Mouse (Mus musculus): Measurements from ENCODE around the gene Unc13b.

Unc13b gene

DNA sequence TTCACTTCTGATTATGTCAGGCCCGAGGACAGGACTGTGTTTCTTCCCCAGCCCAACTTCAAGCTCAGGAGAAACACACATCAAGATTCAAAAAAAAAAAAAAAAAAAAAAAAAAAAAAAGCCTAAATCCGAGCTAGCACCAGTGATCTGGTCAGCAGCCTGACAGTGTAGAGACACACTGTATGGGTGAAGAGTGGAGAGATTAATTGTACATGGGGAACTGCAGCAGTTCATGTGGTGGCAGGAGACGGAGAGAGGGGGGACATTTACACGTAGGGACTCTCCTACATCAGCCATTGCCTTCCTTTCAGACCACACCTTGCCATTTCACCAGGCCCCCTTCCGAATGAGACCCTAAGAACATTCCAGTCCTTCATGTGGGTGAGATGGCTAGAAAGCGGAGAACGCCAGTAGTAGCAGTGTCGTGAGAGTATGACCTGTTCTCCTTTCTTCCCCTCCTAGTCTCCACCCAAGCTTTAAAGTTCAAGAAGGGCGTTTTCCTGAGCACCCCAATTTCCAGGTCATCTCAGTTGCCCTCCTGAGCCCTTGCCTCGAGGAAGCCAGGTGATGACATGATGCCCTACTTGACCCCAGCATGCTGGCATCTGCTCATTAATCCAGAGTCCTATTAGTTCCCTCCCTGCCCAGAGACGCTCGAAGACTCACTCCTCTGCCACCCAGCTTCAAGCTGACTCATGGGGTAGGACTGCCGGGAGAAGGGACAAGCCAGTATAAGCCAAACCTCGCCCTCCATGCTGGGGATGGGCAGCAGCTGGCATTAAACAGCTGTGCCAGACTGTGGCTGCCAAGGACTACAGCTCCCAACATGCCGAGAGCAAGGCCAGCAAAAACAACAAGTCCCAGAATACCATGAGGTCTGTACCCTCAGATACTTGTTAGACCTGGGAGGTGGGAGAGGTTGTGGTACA lies 19.9 kb upstream of the Unc13b start:
- peak; percentile 75 for DNase-seq

DNA sequence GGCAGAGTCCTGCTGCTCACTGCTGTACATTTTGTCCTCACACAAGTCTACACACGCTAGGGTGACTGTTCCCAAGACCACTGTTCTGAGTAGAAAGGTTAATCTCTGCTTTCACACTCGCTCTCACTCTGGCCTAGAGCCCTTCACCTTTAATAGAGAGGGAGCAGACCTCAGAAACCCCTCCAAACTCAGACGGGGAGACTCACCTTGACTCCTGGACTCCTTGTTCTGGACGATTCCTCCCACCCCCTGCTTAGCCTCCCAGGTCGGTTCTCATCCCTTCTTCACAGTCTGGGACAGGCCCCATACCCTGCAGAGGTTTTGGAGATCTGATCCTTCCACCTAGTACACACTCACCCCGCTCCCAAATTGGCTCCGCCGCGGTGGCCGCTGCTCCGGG lies 19.1 kb upstream of the Unc13b start:
- DNase-seq, result no peak

DNA sequence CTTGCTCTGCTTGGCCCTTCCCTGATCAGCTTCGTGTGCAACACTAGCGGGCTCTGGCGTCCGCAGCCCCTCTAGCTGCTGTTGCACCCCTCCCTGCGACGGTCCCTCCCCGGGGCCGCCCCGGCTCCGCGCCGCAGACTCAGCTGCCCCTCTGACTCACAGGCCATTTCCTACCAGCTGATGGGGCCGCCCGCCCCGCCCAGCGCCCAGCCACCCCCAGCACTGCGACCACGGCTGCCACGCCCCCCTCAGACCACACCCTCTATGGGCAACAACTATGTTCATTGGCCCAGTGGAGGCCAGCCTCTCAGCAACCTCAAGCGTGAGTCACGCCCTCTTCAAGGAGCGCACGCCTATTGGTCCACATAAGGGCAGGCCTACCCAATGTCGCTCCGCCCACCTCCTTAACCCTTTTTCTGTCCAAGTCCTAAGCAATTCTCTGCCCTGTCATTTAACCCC lies 18.6 kb upstream of the Unc13b start:
- DNase-seq, result peak; percentile 99

DNA sequence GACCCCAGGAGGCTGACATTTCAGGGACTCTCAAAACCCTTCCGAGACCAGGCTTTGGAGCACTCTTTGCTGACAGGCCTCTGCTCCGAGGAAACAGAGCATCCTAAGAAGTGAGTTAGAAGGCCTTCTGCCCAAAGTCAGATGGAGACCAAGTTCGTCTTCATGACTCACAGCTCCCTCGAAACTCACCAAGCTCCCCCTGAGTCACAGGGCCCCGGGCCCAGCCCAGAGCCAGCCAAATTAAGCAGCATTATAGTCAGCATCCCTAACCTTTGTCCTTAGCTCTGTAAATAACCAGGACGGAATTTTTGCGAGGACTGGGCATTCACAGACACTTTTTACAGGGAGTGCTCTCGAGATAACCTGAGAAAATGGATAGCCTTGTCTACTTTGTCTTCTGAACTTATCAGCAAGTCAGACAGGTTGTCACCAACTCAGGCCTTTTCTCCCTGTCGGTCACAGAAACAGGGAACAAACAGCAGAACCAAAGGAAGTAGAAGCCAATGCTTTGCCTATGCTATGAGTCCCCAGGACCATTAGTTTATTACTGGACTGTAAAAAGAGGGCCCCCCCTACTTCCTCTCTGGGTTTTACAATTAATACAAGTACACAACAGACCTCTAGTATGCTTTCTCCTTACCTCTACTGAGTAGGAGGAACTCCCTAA lies 17.7 kb upstream of the Unc13b start:
- no peak for DNase-seq

DNA sequence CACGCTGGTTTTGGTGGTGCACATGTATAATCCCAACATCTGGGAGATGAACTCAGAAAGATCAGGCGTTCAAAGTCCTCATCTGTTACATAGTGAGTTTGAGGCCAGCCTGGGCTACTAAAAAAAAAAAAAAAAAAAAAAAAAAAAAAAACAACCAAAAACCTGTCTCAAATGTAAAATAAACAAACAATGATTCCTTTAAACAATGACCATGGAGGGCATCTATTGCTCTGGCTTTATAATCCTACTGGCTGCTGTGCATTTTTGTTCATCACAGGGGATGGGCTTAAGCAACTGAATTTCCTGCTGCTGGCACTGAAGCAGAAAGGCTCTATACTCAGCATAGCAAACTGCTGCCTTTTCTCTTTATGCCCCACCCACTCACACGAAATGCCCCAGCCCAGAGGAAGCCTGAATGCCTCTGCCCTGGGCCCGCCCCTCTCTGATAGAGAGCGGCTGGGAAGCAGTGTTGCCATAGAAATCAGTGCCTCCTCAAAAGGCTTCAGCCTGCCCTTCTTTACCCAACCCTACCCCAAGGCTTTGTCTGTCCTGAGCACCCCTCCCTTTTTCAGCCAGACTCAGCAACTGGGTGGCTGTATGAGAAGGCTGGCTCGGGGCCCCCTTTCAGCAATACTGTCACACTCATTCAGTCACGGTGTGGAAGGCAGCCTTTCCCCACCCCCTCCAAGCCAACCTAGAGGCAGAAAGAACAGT lies 15.0 kb upstream of the Unc13b start:
- peak; percentile 92 for DNase-seq

DNA sequence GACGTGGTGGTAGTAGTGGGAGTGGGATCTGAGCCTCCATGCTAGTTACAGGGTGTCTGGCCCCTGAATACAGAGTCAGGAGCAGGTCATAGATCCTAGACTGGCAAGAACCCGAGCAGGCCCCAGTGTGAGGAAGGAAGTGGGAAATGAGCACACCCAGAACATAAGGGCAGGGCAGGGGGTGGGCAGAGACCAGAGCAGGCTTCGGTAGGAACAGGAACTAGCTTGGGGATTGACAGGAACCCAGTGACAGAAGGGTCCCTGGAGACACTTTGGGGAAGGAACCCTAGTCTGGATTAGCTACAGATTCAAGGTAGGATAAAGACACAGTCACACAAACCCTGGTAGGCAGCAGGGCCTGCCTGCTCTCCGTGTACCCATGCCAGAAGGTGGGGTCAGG lies 14.1 kb upstream of the Unc13b start:
- peak; percentile 74 for DNase-seq

DNA sequence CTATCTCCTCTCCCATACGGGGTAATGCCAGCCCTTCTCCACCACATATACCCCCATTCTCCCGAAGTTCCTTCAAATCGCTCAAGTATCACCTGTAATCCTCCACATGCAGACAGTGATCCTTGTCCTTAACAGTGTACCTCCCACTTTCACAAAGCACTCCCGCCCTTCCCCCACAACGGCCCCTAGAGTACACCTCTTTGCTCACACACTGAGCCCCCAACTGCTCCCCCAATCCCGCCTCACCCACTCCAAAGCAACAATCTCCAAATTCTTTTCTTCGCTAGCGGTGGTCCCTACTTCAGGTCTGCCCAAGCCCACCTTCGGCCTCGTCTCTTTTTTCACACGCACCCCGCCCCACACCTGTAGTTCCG lies 13.5 kb upstream of the Unc13b start:
- no peak for DNase-seq

DNA sequence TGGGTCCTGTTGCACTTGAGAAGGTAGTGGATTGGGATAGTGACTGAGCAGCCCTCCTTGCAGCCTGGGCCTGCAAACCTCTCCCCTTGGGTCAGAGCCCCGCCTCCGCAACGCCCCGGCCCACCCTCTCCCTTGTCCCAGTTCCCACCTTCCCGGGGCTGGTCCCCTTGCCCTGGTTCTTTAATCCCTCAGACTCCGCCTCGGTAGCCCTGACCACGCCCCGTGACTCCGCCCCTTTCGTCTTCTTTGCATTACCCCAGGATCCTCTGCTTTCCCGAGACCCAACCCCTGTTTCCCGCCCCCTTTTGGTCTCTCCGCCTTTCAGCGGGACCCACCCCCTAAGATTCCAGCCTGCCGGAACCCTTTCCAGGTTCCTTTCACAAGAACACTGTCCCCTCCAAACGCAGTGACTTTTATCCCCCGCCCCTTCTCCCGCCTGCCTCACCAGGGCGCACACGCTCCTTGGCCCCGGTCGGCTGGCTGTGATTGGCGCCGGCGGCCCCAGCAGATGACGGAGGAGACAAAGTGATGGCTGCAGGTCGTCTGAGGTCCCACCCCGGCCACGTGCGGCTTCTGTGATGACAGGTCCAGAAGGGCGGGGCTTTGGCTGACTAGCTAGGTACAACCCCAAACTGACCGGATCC lies 13.0 kb upstream of the Unc13b start, which contains the start of gene Fam214b:
Gene Fam214b, minus strand, starts transcription at position 562 of the 644 bp plus-strand sequence.
- peak; percentile 100 for DNase-seq

DNA sequence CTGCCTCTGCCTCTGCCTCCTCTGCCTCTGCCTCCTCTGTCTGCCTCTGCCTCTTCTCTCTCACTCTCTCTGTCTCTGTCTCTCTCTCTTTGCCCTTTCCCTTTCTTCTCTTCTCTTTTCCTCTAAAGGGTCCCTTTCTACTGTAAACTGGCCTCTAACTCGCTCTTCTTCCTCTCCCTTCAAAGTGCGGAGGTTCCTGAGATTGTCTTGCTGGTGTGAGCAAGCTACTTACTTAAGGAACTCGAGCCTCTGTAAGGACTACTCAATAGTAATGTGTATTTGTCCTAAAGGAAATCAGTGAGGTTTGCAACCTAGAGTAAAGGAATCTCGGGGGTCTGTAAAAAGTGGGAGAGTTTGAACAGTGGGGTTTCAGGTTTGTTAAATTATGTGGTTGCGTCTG lies 12.1 kb upstream of the Unc13b start:
- DNase-seq, result no peak

DNA sequence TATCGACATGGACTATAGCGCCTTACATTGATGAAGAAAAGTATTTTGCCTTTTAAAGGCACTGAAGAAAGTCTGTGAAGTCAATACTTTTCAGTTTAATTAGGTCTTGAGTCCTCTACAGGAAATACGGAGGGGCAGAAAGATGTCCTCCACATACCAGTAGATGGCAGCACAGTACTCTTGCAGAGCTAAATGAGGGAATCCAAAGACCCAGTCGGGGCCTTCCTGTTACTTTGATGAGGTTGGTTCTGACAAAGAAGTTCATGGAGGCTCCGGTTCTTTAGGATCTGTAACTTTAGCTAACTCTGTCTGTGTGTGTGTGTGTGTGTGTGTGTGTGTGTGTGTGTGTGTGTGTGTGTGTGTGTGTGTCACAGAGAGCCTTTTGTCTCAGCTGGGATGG lies 11.5 kb upstream of the Unc13b start:
- peak; percentile 92 for DNase-seq

DNA sequence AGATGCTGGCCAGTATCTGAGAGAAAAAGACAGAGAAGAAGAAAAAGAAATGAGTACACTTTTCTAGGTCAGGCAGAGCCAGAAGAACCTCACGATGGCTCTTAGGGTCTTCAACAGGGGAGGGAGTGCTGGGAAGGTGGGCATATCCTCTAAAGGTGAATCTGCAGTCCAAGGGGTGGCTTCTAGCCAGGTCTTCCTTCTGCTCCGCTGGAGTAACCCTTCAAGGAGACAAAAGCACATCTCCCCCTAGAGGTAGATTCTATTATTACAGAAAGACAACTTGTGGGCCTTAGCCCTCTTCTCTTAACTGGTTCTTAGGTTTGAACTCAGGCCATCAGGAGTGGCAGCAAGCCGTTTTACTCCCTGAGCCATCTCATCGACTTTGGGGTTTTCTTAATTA lies 6.1 kb upstream of the Unc13b start:
- DNase-seq, result peak; percentile 61

DNA sequence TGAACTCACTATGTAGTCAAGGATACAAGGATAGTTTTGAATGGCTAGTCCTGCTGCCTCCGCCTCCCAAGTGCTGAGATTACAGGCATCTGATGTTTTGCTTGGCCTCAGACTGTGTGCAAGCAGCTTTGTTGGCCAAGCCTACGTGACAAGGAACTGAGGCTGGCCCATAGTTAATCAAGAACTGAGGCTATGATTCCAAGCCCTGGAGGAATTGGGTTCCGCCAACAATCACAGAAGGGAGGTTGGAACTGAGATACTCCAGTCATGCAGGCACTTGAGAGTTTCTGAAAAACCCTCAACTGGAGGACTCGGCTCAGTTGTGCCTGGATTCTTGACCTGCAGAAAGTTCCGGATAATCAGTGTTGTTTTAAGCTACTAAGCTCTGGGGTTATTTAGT lies 1.1 kb upstream of the Unc13b start:
- DNase-seq, result no peak

DNA sequence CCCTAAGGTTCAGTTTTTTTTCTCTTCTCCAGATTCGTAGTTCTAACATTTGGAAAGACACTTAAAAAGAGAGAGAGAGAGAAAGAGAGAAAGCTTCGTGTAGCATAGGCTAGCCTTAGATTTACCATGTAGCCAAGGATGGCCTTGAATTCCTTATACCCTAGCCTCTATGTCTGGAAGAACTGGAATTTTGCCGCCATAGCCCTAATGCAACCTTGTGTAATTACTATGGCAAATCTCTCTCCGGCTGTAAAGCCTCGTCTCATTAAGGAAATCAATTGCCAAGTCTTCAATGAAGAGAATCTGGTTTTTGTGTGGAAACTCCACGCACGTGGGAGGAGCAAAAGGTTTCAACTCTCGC lies 381 bp upstream of the Unc13b start:
- DNase-seq, result no peak

DNA sequence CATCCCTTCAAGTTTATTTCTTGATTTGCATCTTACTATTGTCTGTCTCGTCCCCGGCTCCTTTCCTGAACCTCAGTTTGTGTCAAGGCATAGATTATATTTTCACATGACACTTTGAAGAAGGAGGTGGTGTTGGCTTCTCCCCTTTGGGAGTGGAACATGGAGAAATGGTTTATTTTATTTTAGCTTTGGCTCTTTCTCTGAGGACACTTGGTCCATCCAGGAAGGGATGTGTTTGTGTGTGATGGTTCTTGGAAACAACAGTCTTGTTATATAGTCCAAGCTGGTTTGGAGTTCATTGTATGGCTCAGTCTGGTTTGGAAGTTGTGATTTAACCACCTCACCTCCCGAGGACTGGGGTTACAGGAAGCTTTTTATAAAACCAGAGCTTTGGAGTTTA lies 944 bp downstream of the Unc13b start:
- DNase-seq, result no peak

DNA sequence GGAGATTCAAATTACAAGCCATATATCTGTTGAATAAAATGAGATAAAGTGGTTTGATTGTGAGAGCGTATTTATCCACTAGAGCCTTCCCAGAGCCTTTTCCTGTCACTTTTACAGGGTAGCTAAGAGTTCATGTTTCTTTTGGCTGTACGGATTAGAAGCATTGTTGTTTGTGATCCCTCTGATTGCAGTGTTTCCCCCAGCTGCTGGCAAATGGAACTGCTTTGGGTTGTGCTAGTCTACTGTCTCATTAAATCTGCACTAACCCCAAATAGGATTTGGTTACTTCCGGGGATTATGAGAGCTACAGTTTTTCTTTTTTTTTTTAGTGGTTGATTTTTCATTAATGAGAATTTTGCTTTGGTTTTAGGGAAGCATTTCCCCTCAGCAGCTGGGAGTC lies 1.5 kb downstream of the Unc13b start:
- no peak for DNase-seq

DNA sequence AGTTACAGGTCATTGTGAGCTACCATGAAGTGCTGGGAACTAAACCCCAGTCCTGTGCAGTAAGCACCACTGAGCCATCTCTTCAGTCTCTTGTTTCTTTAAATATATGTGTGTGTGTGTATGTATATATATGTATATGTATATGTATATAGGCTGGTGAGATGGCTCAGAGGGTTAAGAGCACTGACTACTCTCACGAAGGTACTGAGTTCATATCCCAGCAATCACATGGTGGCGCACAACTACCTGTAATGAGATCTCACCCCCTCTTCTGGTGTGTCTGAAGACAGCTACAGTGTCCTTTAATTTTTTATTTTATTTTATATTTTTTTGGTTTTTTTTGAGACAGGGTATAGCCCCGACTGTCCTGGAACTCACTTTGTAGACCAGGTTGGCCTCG lies 6.7 kb downstream of the Unc13b start:
- DNase-seq, result no peak

DNA sequence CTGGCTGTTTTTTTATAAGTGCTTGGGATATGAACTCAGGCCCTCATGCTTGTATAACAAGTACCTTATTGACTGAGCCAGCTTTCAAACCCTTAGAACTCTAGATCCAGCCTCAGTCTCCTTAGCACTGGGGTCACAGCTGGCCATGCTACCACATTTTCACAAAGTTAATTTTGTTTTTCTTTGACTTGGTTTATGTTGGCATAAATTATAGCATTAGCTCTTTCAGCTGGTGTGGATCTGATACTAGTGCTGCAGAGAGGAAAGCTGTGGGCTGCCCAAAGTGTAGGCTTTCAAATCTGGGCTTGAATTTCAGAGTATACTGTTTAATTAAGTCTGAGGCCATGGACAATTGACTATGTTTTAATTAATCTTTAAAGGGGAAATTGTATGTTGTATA lies 16.2 kb downstream of the Unc13b start:
- no peak for DNase-seq

DNA sequence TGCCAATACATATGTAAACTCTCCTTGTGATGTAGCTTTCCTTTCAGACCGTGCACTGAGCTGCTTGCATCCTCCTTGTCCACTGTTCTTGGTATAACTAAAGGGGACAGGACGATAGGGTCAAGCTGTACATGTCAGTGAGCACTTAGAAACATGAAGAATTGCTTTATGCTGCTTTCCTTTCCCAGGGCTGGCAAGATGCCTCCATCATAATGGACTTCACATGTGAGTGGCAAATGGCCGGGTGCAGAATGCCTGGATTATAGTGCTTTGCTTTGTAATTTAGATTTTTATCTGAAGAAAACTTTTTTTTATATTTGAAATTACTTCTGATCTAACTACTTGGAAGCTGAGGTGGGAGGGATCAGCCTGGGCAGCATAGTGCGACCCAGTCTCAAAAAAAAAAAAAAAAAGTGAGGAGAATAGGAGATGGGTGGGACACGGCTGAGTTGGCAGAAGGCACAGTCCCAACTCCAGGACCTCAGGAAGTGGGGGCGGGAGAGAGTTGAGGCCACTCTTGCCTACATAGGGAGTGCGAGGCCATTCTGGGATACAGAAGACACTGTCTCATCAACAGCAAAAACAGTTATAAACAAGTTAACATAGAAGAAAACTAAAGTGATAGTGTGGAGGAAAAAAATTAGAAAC lies 19.4 kb downstream of the Unc13b start:
- no peak for DNase-seq

DNA sequence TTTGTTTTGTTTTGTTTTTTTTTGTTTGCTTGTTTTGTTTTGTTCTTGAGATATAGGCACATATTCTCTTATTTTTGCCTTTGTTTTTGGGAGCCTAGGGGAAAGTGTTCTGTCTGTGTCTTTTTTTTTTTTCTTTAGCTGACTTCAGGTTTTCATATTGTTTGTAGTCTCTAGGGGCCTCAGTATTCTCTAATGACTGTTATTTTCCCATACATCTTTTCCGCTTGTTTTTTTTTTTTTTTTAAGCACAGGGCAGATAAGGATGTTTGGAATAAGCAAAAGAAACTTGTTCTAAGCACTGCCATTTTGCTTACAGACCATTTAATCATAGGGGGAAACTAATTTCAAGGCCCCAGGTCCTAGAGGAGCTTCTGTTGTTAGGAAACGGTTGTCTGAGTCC lies 23.7 kb downstream of the Unc13b start:
- no peak for DNase-seq

DNA sequence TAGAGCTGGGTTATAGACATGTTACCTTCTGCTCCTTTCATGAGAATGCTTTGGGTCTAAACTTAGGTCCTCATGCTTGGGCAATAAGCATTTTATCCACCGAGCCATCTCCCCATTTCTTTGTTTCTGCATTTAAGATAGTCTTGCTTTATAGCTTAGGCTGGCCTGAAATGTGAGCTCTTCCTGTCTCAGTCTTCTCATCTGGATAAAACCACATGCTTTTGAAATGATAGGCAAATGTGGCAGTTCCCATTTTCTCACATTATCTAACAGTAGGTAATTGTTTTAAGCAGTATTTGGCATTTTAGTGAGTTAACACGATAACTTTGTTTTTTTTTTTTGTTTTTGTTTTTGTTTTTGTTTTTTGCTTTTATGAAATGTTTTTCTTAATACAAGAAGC lies 31.2 kb downstream of the Unc13b start:
- DNase-seq, result no peak

DNA sequence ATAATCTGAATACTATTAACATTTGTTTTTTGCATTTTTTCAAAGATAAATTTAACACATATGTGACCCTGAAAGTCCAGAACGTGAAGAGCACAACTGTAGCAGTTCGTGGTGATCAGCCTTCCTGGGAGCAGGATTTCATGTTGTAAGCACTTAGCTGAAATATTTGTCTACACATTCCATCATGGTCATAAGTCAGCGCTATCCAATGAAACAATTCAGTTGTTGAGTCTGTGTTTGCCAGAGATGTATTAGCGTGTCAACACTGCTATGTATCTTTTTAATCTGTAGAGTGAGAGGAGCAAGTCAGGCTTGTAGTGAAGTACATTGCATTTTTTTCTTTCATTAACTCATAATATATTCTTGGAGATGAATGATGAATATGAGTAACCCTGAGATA lies 32.4 kb downstream of the Unc13b start:
- DNase-seq, result no peak

DNA sequence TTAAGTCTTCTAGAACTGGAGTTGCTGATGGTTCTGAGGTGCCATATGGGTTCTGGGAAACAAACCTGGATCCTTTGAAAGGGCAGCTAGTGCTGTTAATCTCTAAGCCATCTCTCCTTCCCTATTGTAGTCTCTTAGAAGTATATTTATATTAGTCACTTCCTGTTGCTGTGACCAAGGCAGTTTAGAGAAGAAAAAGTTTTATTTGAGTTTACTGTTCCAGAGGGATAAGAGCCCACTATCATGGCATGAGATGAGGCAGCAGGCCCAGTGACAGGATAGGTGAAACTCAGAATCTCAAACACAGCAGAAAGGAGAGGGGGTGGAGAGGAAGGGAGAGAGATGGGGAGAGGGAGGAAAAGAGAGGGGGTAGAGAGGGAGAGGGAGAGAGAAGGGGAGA lies 54.7 kb downstream of the Unc13b start:
- DNase-seq, result no peak

DNA sequence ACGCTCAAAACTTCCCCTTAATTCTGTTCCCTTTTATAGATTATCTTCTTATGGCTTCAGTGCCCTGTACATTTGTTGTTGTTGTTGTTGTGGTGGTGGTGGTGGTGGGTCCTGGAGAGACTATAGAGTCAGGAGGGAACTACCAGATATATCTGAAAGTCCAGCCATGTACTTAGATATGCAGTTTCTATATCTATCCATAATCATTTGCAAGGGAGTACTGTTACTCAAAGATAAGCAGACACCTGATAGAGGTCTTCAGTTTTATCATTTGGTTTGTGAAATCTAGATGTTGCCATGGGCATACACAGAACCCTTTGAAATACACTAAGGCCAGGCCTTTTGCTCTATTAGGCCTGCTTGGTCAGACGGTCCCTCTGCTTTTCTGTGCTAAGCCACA lies 55.8 kb downstream of the Unc13b start:
- DNase-seq, result no peak

Data from lung, postnatal 10 days (tissue).